ENCODE assay signal across 8 mouse cellular contexts in genomic region chr11:112811152-112811871, GRCm38 (mm10). TPM values are rescaled to one million over a fixed set of nuclear protein-coding genes. Genes with fewer than 3 reads are reported as not detected.
DNase-seq lines count a peak whose midpoint lies in the region; ATAC-seq and TF ChIP-seq lines count a peak whose summit lies in the region.

No protein-coding gene starts in this region.

- peaks cover 19% of the 10 kb centered on the region for H3K4me1 ChIP-seq in E14TG2a.4 (replicated peaks; ENCODE audit: low read depth, low read length)
- peaks cover 67% of the 10 kb centered on the region for H3K4me1 ChIP-seq in forebrain, embryonic 12.5 days
- peaks cover 31% of the 10 kb centered on the region for H3K4me1 ChIP-seq in kidney, embryonic 16.5 days (ENCODE audit: insufficient read depth, low read length)
- peaks cover 15% of the 10 kb centered on the region for H3K4me1 ChIP-seq in limb, embryonic 15.5 days

- no peaks in the 10 kb centered on the region for H3K36me3 ChIP-seq in E14TG2a.4 (ENCODE audit: insufficient read depth, low read length)
- no peaks in the 10 kb centered on the region for H3K36me3 ChIP-seq in forebrain, embryonic 12.5 days (replicated peaks)
- H3K36me3 ChIP-seq in kidney, embryonic 16.5 days (ENCODE audit: insufficient read depth, low read length) = no peaks in the 10 kb centered on the region
- no peaks in the 10 kb centered on the region for H3K36me3 ChIP-seq in limb, embryonic 15.5 days

- H3K4me2 ChIP-seq in forebrain, embryonic 12.5 days = peak overlapping the region; percentile 52
- peak overlapping the region; percentile 56 for H3K4me2 ChIP-seq in kidney, embryonic 16.5 days (replicated peaks; ENCODE audit: low read depth, low read length)
- H3K4me2 ChIP-seq in limb, embryonic 15.5 days = peak overlapping the region; percentile 42

- peaks cover 4% of the 10 kb centered on the region; the same call in 1 of the 2 replicates for H3K9me3 ChIP-seq in E14TG2a.4 (ENCODE audit: low read length)
- H3K9me3 ChIP-seq in forebrain, embryonic 12.5 days = no peaks in the 10 kb centered on the region
- no peaks in the 10 kb centered on the region for H3K9me3 ChIP-seq in kidney, embryonic 16.5 days (ENCODE audit: low read length)
- H3K9me3 ChIP-seq in limb, embryonic 15.5 days = no peaks in the 10 kb centered on the region

- TF ChIP-seq CTCF in E14TG2a.4 (conservative IDR thresholded peaks at IDR 0.05; ENCODE audit: low read length) = no peak

- DNase-seq in ZHBTc4 (ENCODE audit: low read depth, low spot score) = peak; percentile 96
- peak; percentile 50 for DNase-seq in right cerebral cortex, postnatal 25 days

- peak; percentile 94 for ATAC-seq in forebrain, embryonic 12.5 days (ENCODE audit: low FRiP score)
- peak; percentile 71 for ATAC-seq in kidney, embryonic 16.5 days (ENCODE audit: low FRiP score, low TSS enrichment)
- ATAC-seq in limb, embryonic 15.5 days (ENCODE audit: insufficient number of reproducible peaks, low FRiP score, low TSS enrichment, low read depth) = no peak
- ATAC-seq in megakaryocyte-erythroid progenitor cell, adult 5-6 weeks (replicated peaks; ENCODE audit: low FRiP score, low TSS enrichment, poor library complexity, severe bottlenecking) = no peak
- no peak for ATAC-seq in inflammation-experienced regulatory T-cells, adult 6 months

- WGBS in forebrain, embryonic 12.5 days = 1% methylated on average over 19 of the region's 19 CpGs
- 6% methylated on average over 19 of the region's 19 CpGs for WGBS in kidney, embryonic 16.5 days
- WGBS in limb, embryonic 15.5 days = 6% methylated on average over 19 of the region's 19 CpGs

- H3K9ac ChIP-seq in forebrain, embryonic 12.5 days = peak overlapping the region; percentile 30; the same call in 1 of the 2 replicates
- peak overlapping the region; percentile 35; the same call in 1 of the 2 replicates for H3K9ac ChIP-seq in kidney, embryonic 16.5 days (replicated peaks; ENCODE audit: low read length)
- no peak overlapping the region for H3K9ac ChIP-seq in limb, embryonic 15.5 days

- H3K27me3 ChIP-seq in E14TG2a.4 (ENCODE audit: insufficient read depth, low read length) = peaks cover 43% of the 10 kb centered on the region
- no peaks in the 10 kb centered on the region for H3K27me3 ChIP-seq in forebrain, embryonic 12.5 days
- peaks cover 10% of the 10 kb centered on the region; the same call in 1 of the 2 replicates for H3K27me3 ChIP-seq in kidney, embryonic 16.5 days (ENCODE audit: insufficient read depth, low read length)
- H3K27me3 ChIP-seq in limb, embryonic 15.5 days = peaks cover 12% of the 10 kb centered on the region; the same call in 1 of the 2 replicates

- H3K27ac ChIP-seq in forebrain, embryonic 12.5 days = peak overlapping the region; percentile 94
- H3K27ac ChIP-seq in kidney, embryonic 16.5 days (ENCODE audit: low read length) = no peak overlapping the region
- H3K27ac ChIP-seq in limb, embryonic 15.5 days = no peak overlapping the region

- peak overlapping the region; percentile 46; the same call in 1 of the 2 replicates for H3K4me3 ChIP-seq in E14TG2a.4 (replicated peaks; ENCODE audit: low read length)
- peak overlapping the region; percentile 28 for H3K4me3 ChIP-seq in forebrain, embryonic 12.5 days (replicated peaks)
- peak overlapping the region; percentile 34 for H3K4me3 ChIP-seq in kidney, embryonic 16.5 days (ENCODE audit: low read length)
- H3K4me3 ChIP-seq in limb, embryonic 15.5 days = peak overlapping the region; percentile 22

RNA-seq across cellular contexts. Expression of gene Sox9, which starts 29.3 kb away (rescaled TPM):
- polyA plus RNA-seq in forebrain, embryonic 12.5 days (2016; fragmentation: Nextera tagmentation; extraction: Ambion mirVana) = 152 and 186 TPM in 2 replicates
- polyA plus RNA-seq in kidney, embryonic 16.5 days (2015; fragmentation: Nextera tagmentation; extraction: Ambion mirVana) = 28.0 and 31.9 TPM in 2 replicates
- polyA plus RNA-seq in limb, embryonic 15.5 days (2015; fragmentation: Nextera tagmentation; extraction: Ambion mirVana) = 73.1 and 77.0 TPM in 2 replicates
- not detected in 2 replicates for total RNA-seq in megakaryocyte-erythroid progenitor cell, adult 5-6 weeks (2014; fragmentation: Nextera tagmentation)
- total RNA-seq in megakaryocyte-erythroid progenitor cell, adult 5-6 weeks (2017) = not detected in 2 replicates
- polyA plus RNA-seq in inflammation-experienced regulatory T-cells, adult 6 months (2017; shearing (Covaris generic)) = not detected

Comparison
In these comparisons a context has a peak if more than half of its experiments do, and no peak if none do; other contexts are left out.
1. ATAC-seq: peak in forebrain, embryonic 12.5 days (single experiment) and kidney, embryonic 16.5 days (single experiment); none in limb, embryonic 15.5 days (single experiment), megakaryocyte-erythroid progenitor cell, adult 5-6 weeks (single experiment) and inflammation-experienced regulatory T-cells, adult 6 months (single experiment).
2. RNA of gene Sox9, which starts 29.3 kb away (polyA plus RNA-seq): 152 to 186 TPM in forebrain, embryonic 12.5 days, 73.1 to 77.0 TPM in limb, embryonic 15.5 days and 28.0 to 31.9 TPM in kidney, embryonic 16.5 days; not detected in inflammation-experienced regulatory T-cells, adult 6 months; every median in the first group is over 10 times any median in the second.
3. Peak in every context shown above with its lines, with median percentiles within 50 percentile points of each other: H3K4me3 ChIP-seq and H3K4me2 ChIP-seq.